Mouse (Mus musculus) spleen, postnatal 10 days (tissue): ENCODE results near the gene Htr2c.

ENCODE experiments used
- DNase-seq, 2 experiments: peaks; one replicate each; pipeline ENCODE4 v3.0.0; 2021 to 2022; ENCODE audit warnings: low spot score in 2 of 2

The Htr2c gene

GRCm38 (mm10) chrX:146962258-146962913 is at the start of gene Htr2c:
Gene Htr2c (plus strand): TSS chrX:146962513.
- no peak for DNase-seq

GRCm38 (mm10) chrX:146928251-146928650 is 34.1 kb upstream of the Htr2c start:
- DNase-seq = no peak

GRCm38 (mm10) chrX:146936332-146936731 is 26.0 kb upstream of the Htr2c start:
- DNase-seq = no peak

- DNase-seq = no peak
Measured at GRCm38 (mm10) chrX:146946216-146946886, 16.0 kb upstream of the Htr2c start.

- DNase-seq = no peak
Measured at GRCm38 (mm10) chrX:146946996-146947395, 15.3 kb upstream of the Htr2c start.

GRCm38 (mm10) chrX:146958608-146959007 is 3.7 kb upstream of the Htr2c start:
- DNase-seq = no peak

GRCm38 (mm10) chrX:146959960-146960359 is 2.4 kb upstream of the Htr2c start:
- no peak for DNase-seq

GRCm38 (mm10) chrX:146962914-146963547 is 718 bp downstream of the Htr2c start:
- no peak for DNase-seq

- no peak for DNase-seq
Measured at GRCm38 (mm10) chrX:146979931-146980330, 17.6 kb downstream of the Htr2c start.

GRCm38 (mm10) chrX:147055730-147056129 is 93.4 kb downstream of the Htr2c start:
- DNase-seq = no peak

GRCm38 (mm10) chrX:147071622-147072021 is 109.3 kb downstream of the Htr2c start:
- no peak for DNase-seq

- no peak for DNase-seq
Measured at GRCm38 (mm10) chrX:147119155-147119554, 156.8 kb downstream of the Htr2c start.

- DNase-seq = no peak
Measured at GRCm38 (mm10) chrX:147215251-147215650, 252.9 kb downstream of the Htr2c start.

- DNase-seq = no peak
Measured at GRCm38 (mm10) chrX:147217382-147218013, 255.2 kb downstream of the Htr2c start.

- no peak for DNase-seq
Measured at GRCm38 (mm10) chrX:147238806-147239542, 276.7 kb downstream of the Htr2c start.
